Mouse (Mus musculus) adrenal gland, adult (tissue): Measurements from ENCODE around the gene Dchs1.

Experiments
- DNase-seq, 2 experiments: peaks; one replicate each; pipeline ENCODE4 v3.0.0; 2022 to 2023; ENCODE audit warnings: low spot score in 1 of 2; ENCODE audit not compliant: inconsistent age in 2 of 2

Gene Dchs1

DNA sequence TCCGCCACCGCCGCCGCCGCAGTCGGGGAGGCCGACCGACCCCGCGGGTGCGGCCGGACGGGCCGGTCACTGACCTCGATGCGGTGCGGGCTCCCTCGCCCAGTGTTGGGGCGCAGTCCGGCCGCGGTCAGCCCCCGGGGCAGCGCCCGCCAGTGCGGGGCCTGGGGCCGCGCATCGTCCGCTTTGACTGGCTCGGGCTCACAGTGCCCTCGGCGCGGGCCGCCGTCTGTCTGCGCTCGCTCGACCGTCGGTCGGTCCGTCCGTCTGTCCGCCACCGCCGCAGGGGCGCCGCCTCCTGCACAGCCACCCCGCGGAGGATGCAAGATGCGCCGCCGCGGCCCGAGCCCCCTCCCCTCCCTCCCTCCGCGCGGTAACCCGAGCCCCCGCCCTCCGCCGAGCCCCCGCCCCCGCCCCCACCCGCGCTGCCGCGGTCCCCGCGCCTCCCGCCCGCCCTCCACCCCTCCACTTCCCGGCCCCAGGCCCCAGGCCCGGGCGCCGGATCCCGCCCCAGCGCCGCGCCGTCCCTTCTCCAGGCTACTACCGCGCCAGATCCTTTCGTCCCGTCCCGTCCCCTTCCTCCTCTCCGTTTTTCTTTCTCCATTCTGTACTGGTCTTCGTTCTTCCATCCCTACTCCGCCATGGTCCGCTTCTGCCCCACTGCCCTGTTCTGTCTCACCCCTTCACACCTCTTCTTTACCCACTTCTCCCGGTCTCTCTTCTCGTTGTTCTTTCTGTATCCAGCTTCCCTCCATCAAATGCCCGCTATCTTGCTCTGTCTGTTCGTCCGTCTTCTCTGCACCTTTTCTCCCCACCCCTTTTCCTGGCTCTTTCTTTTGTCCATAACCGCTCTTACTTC is at the start of gene Dchs1:
Dchs1 (minus strand) TSS at position 370 of the 856 bp plus-strand sequence.
- peak in 1 of 2 experiments; percentile 54 for DNase-seq

DNA sequence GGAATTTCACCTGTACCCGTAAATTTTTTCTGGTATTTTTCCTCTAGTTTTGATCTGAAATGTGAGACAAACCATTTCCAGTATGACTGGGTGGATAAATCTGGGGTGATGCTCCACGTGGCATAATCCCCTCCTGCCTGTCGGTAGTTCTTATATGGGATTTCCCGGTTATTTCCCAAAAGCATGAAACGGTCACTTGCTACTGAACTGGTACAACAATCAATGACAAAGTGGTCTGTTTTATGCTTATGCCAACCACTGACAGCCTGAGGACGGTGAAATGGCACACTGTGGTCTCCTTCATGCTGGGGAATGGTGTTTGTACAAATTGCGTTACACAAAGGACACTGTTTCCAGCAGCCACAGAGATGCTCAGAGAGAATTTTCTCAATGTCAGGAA is 36.8 kb upstream of the Dchs1 start:
- peak in 1 of 2 experiments; percentile 8 for DNase-seq

DNA sequence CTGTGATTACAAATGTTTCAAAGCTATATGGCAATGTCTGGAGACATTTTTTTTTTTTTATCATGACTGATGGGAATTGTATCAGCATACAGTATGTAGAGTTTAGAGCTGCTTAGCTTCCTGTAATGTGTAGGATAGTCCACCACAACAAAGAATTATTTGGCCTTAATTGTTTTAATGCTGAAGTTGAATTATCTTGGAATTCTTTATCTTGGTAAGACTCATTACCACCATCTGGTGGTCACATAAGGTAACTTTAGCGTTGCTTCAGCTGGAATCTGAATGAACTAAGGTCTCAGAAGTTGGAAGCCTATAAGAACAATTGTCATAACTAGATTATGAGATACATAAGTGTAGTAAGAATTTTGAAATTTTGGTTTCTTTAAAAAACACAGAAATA is 31.0 kb upstream of the Dchs1 start:
- peak in 1 of 2 experiments; percentile 65 for DNase-seq

DNA sequence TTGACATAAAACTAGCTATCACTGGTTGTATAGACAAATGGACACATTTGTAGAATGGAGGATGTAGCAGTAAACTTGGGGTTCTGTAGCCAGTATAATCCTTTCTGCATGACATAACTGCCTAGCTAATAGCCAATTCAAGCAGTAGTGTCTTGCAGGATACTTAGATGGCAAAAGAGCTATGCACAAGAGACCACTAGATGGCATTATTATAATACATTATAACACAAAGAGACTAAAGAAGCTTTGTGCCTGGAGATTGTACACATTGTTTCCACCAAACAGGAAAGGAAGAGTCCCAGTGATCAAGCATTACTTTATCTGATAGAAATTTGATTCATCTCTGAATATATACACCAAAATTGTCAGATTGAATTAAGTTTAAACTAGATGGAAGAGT is 29.3 kb upstream of the Dchs1 start:
- DNase-seq, result peak in 1 of 2 experiments; percentile 52

DNA sequence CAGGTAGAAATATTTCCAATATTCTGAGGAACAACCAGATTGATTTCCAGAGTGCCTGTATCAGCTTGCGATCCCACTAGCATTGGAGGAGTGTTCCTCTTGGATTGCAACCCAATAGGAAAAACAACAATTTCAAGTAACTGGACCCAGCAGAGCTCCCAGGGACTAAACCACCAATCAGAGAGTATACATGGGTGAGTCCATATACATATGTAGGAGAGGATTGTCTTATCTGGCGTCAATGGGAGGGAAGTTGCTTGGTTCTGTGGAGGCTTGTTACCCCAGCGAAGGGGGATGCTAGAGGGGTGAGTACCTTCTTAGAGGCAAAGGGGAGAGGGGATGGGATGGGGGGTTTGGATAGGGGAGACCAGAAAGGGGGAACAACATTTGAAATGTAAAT is 25.9 kb upstream of the Dchs1 start:
- peak in 1 of 2 experiments; percentile 20 for DNase-seq

DNA sequence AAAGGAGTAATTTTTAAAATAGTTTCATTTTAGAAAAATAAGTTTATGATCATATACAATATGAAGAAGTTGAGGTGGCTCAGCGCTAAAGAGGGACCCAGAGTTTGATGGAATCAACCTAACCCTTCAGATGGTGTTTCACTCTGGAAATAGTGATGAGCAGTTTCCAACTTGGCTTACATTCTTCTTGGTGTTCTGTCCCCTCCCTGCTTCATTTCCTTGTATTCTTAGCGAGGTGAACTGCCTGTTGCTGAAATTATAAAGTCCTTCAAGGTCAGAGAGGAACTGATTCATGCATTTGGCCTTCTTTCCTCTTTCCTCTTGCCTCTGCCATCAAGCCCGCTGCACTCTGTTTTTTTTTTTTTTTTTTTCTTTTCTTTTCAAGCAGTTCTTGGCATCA is 25.1 kb upstream of the Dchs1 start:
- peak in 1 of 2 experiments; percentile 69 for DNase-seq

DNA sequence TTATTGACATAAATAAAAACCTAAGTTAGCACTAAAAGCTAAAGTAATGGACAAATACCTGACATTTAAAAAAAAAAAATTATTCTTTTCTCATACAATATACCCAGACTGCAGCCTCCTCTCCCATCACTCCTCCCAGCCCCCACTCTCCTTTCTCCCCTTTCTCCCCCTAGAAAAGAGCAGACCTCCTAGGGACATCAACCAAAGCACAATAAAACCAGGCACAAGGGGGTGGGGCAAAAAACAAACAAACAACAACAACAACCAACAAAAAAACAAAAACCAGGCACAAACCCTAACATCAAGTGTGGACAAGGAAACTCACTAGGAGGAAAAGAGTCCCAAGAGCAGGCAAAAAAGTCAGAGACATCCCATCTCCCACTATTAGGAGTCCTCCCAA is 24.1 kb upstream of the Dchs1 start:
- peak in 1 of 2 experiments; percentile 37 for DNase-seq

DNA sequence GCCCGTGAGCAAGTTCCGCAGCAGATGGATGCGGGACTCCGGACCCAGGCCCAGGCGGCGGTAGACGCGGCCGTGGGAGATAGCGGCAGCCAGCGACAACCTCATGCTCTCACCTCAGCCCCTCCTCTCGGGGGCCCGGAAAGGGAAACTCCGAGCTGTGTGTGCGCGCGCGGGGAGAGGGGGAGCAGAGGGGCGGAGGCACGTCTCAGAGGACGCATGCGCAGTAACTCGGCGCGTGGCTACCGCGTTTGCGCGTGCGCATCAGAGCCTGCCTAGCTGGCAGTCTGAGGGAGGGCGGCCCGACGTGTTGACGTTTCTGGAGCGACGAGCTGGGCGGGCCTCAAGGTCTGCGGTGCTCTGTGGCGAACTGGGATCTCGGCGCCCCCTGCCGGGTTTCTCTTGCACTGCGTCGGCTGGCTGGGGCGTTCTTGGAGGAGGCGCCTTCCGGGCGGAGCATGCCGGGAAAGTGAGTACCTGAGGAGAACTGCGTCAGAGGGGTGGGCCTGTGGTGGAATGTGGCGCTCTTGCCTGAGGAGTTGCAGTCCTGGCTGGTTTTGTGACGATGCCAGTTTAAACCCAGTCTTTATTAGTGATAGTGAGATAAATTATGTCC is 23.5 kb upstream of the Dchs1 start, which contains the start of gene Mrpl17:
Mrpl17 (minus strand) TSS at position 223 of the 613 bp plus-strand sequence.
- peak; percentile 100 for DNase-seq

DNA sequence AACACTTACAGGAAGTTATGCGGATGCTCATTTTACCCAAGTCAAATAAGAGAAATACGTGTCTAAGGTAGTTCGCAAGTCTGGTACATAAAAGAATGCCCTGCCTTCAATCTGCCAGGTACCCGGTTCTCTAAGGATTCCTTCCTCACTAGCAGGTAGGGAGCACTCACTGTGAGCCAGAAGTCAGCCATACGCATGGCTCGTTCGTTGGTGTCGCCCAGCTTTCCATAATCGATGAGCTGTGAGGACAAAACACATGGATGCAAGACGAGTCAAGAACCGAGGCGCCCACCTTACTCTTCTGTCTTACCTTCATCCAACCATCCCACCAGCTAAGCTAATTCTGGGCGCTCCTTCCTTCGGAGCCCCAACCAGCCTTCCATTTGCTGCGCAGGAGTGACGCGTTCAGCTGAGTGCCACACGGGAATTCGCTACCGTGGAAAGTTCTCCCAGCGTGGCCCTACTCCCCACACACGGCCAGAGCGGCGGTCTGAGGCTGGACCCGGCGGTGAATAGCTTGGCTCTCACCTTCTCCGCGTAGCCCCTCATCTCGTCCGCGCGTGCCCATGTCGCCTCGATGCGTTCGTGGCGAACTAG is 22.9 kb upstream of the Dchs1 start:
- DNase-seq, result no peak

DNA sequence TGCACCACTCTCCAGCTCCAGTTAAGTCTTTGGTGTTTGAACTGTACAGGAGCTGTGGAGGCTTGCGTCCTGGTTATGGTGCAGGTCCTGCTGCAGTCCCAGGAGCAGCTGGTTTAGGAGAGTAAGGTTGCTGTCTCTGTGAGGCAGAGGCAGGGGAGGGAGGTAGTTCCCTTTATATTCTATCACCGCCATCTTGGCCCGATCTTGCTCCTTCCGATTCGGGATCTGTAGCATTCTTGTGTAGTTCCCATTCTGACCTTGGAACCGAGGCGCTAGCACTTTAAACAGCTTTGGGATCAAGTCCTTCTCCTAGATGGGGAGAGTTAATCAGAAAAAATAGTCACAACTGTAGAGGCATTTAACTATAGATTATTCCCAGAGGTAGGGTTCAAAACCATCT is 22.4 kb upstream of the Dchs1 start:
- DNase-seq, result peak in 1 of 2 experiments; percentile 56

DNA sequence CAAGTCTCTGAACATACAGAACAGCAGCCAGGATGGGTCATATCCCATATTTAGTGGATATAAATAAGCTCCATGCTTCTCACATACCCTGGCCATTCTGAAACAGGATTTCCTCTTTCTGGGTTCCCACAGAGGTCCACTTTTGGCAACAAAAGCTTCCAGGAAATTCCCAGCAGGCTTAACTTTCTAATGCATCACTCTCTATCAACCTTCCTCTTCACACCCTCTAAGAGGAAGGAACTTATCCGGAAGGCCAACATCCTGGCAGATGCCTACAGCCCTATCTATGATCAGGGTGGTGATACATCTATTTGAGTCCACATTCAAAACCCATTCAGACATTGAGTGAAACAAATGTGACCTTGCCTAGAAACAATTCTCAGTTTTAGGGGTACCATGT is 20.9 kb upstream of the Dchs1 start:
- DNase-seq, result peak in 1 of 2 experiments; percentile 50

DNA sequence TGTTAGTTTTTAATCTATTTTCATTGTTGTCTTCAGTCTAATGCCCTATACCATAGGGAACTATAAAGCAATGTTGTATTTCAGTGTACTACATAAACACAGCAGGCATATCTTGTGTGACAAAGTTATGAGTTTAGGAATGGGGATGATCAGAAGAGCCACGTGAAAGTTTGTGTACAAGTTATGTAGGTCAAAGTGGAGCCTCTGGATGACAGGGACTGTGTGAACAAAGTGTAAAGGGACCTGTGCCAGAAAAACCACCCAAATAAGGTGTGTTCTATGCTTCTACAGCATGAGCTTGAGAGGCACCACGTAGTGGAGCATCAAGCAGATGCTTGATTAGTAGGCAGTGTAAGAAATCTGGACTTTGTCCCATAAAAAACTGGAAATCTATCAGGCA is 19.3 kb upstream of the Dchs1 start:
- DNase-seq, result no peak

DNA sequence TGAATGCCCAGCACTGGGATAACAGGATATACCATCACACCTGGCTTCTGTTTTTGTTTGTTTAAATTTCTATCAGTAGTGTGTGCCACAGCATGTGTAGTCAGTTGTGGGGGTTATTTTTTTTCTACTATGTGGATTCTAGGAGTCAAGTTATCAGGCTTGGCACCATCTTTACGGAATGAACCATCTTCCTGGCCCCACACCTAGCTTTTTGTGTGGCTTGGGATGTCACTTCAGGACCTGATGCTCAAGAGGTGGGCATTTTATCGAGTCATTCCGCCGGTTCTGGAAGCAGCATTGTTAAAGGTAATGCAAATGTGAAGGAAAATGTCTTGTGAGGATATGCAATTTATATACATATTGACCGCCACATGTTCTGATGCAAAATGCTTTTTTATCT is 18.7 kb upstream of the Dchs1 start:
- DNase-seq, result peak in 1 of 2 experiments; percentile 15

DNA sequence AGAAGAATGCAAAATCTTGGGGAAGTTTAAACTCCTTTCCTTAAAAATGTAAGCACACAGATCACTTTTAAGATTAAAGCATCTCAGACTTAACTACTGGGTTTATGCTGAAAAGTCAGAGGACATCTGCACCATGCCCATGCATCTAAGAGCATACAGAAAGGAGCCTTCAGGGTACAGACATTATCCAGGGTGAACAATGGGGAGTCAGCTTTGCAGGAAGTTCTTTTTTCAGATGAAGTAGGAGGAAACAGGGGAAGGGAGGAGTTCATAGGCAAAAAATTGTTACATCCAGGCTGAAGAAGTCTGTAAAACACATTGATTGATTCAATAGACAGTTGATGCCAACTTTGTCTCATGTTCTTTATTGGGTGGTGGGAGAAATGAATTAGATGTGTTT is 16.0 kb upstream of the Dchs1 start:
- DNase-seq, result peak in 1 of 2 experiments; percentile 16

DNA sequence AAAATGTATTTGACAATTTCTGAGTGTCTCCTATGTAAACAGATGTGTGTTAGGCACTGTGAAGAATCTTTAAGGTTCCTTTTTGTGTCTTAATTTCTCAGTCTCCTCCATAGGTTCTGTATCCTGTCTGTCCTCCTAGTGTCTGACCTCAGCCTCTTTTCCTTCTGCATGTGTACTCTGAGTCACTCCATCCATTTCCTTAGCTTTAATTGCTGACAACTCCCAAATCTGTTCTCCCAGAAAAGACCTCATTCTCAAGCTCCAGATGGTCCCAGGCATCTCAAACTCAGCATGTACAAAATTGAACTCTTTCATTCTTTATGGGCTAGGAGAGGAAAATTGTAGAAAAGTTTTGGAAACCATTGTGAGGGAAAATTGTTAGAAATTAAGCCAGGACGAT is 15.3 kb upstream of the Dchs1 start:
- DNase-seq, result peak in 1 of 2 experiments; percentile 14

DNA sequence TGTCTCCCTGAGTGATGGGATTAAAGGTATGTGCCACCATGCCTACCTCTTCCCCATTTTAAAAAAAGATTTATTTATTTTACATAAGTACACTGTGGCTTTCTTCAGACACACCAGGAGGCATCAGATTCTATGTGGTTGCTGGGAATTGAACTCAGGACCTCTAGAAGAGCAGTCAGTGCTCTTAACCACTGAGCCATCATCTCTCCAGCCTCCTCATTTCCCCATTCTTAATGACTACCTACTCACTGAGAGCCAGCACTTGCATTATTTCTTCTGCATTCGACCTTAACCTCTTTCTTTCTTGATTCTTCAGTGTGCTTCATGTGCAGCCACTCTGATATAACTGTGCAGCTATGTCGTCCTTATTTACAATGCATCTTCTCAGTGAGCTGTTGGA is 14.9 kb upstream of the Dchs1 start:
- peak in 1 of 2 experiments; percentile 15 for DNase-seq

DNA sequence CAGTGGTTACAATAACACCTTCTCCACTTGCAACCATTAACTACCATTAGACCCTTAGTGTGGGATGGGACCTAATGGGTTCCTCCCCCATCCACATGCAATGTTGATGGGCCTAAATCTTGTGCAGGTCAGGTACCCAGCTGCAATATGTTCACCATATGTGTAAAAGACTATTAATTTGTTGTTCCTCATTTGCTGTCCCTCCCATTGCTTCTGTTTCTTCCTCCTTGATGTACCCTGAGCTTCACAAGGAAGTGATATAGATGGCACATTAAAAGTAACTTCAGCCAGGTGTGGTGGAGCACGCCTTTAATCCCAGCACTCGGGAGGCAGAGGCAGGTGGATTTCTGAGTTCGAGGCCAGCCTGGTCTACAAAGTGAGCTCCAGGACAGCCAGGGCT is 9.5 kb upstream of the Dchs1 start:
- DNase-seq, result no peak

DNA sequence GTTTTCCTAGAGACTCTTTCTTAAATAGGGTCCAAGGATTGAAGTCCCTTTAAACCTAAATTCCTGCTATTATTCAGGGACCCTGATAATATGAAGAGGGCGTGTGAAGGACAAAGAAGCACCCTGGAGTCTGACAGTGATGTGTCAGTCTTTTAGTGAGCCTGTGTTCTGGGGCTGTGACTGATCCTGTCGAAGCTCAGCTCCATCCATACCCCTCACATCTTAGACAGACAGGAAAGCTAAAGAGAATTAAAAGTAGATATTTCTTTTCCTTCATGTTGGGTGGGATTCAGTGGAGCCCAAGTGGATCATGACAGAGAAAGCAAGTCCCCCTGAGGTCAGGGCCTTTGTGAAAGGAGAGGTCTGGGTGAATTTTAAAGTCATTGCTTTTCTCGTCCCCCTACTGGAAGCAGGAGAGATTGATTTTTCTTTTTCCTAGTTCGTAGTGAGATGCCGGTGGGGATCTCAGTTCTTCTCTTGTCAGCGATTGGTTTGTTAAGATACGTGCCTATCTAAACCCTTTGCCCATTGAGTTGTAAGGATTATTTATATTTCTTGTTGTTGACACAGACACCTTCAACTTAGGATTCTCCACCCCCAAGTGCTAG is 8.4 kb upstream of the Dchs1 start:
- peak in 1 of 2 experiments; percentile 49 for DNase-seq

DNA sequence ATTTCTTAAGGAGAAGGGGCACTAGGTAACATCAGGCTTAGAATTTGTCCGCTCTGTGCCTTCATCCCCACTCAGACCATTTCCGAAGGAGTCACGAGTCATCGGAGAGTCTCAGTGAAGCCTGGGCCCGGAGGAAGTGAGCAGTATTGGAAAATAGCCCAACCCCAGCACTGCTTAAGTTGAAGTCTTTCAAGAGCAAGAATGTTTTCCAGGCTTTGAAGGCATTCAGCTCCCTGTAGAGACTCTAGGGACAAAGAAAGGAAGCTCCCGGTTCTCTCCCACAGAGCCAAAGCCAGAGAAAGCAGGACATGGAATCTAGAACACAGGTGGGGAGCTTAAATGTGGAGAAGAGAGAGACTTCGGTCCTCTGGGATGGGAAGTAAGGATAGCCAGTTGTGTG is 6.2 kb upstream of the Dchs1 start:
- DNase-seq, result no peak

DNA sequence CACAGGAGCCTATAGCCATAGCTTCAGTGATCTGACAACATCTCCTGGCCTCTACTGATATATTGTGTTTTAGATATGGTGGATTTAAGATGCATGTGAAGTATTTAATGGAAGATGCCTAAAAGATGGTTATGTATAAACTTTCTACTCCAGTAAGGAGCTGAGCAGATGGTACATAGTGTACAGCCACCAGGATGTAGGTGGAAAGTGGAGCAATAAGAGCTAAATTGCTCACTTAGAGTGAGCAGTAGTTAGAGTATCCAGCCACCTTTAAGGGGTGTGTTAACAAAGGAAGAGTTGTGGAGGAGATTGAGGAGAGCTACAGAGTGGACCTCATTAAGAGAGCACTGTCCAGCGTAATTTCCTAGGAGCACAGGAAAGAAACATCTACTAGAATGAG is 3.7 kb upstream of the Dchs1 start:
- DNase-seq, result no peak

DNA sequence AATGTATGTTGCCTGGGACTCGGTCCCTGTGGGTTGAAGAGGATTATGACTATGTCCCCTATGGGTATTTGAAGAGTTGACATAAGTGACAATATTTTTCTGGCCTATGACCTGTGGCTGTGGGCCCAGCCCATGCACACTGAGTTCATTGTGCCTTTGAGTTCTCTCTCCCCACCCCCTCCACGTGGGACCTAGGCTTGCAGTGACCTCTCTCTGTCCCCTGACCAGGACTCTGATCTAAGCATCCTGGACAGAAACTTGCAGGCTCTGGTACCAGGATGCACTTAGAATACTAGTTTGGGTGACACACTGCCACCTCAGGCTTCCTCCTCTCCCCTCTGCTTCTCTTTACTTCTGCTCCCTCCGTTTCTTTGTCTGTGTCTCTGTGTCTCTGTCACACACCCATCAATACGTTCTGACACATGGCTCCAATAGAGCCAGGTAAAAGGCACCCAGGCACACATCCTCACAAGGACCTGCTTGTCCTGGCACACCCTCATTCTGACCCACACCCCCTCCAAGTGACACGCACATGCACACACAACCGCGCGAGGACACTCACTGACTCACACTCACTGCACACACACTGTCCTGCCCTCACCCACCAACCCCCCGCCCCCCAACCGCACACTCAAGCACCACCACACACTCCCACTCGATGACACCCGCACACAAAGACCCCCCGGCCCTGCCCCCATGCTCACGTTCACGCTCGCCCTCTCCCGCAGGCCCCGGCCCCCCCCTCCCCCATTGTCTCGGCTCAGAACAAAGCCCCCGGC is 759 bp downstream of the Dchs1 start:
- DNase-seq, result no peak
